Mouse (Mus musculus) frontal cortex, adult 2 months (tissue): ENCODE measurements around the gene Fbxl19. TPM values are rescaled to one million over a fixed set of nuclear protein-coding genes. Genes with fewer than 3 reads are reported as not detected.
A peak's percentile ranks its signal among the peaks of the same experiment; 100 is the strongest.
"Not testable (repeated sequence)": the region's sequence is repeated elsewhere in the genome, so short reads cannot be mapped to it uniquely, and the experiment has no call there.

Experiments used
- DNase-seq, 2 experiments: peaks; one replicate each; pipeline ENCODE4 v3.0.0; 2022; ENCODE audit warnings: low spot score in 1 of 2; ENCODE audit errors: extremely low spot score in 1 of 2
- polyA plus RNA-seq: library from polyadenylated mRNA; depleted of rRNA; stranded (reverse); fragments of >200 nt; gene quantifications from 2 replicates; pipeline ENCODE4 v1.2.3, GENCODE M21; 2012

Gene Fbxl19
- polyA plus RNA-seq, 1 experiment = 58.3 TPM

DNA sequence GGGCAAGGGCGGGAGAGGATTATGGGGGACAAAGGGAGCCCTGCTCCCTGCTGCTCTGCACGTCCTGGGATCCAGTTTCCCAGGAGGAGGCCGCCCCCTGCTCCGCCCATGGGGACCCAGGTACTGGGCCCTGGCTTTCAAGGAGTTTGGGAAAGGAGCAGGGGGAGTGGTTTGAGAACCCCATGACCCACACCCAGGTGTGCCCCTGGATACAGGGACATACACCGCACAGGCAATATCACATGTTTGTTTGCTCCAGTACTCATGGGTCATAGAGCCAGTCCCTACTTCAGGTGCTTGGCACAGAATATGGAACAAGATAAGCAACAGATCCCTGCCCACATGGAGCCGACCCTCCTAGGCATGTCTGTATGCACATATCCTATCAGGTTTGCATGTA, 18.4 kb upstream of the Fbxl19 start:
- DNase-seq = no peak

DNA sequence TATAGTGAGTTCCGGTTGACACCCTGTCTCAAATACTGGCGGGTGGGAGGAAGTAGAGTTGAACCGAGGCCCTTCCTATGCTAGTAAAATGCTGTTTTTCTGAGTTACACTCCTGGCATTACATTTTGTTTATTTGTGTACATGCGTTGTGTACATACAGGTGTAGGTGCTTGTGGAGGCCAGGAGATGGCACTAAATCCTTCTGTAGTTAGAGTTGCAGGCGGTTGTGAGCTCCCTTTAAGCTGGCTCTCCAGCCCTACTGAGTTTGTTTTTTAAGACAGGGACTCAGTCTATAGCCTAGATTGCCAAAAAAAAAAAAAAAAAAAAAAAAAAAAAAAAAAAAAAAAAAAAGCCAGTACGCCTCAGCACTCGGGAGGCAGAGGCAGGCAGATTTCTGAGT, 16.4 kb upstream of the Fbxl19 start:
- DNase-seq = no peak

DNA sequence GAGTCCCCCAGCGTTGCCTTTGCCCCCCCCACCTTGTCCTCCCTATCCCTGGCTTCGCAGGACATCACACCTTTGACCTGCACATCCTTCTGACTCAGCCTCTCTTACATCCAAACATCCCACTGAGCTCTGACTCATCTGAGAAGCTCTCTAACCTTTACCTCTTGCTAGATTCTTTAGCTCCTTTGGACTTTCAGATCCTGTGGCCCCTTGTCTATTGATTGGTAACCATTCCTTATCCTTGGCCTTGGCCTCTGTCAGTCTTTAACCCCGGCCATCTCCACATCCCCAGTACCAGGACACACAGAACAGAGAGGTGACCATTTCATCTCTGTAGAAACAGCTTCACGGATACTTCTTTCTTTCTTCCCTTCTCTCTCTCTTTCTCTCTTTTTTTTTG, 14.2 kb upstream of the Fbxl19 start:
- DNase-seq = no peak

DNA sequence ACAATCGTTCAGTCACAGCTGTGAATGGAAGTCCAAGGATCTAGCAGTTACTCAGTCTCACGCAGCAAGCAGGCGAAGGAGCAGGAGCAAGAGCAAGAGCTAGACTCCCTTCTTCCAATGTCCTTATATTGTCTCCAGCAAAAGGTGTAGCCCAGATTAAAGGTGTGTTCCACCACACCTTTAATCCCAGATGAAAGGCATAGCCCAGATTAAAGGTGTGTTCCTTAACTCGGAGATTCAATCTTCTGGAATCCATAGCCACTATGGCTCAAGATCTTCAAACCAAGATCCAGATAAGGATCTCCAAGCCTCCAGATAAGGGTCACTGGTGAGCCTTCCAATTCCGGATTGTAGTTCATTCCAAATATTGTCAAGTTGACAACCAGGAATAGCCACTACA, 12.3 kb upstream of the Fbxl19 start, which contains the start of gene Ctf2:
Gene Ctf2 (minus strand): TSS at position 101 of the 400 bp plus-strand sequence.
- DNase-seq = not testable (repeated sequence)

DNA sequence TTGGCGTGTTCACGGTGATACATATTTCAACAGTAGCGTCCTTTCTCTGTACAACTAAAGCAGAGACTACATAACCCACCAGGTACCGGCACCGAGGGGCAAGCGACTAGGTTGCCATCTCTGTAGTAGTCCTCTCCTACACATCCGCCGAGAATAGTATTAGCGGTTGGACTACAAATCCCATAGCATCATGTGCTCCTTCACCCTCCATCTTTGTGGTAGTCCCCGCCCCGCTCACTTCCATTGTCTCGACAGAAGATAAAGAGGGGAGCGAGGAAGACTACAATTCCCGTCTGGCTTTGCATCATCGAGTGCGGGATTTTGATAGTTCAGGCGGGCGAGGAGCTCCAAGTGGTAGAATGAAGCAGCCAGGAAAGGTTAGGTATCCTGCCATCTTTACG, 908 bp downstream of the Fbxl19 start:
- peak; percentile 97 for DNase-seq

DNA sequence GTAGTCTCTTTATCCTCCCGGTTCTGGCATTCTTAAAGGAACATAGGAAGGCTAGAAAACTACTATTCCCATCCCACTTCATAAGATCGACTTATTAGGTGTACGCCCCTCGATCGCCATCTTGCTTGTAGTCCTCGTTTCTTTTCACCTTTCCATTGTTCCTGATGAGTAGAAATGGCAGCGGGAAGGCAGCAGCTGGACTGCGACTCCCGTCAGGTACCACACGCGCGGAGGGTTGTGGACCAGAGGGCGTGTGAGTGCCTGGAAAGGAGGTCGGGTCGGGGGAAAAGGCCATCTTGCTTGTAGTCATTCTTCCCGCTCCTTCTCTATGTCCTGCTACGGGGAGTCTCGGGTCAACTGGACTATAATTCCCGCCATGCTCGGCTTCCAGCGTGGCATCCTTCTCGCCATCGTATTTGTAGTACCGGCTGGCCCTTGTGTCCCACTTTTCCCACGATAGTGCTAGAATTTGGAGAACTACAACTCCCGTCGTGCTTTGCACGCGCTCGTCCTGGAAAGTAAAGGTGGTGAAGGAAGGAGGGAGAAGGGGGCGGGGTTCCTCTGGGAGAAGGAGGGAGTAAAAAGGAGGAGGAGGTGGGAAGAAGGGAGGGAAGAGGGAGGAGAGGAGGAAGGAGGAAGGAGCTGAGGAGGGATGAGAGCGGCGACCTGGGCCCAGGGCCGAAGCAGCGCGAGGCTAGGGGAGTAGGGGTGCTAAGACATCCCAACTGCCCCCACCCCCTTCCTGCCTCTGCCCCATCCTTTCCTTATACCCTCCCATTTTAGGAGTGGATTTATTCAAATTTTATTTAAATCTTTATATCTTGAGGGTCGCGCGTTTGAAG, 1.5 kb downstream of the Fbxl19 start:
- peak; percentile 99 to 100 for DNase-seq

DNA sequence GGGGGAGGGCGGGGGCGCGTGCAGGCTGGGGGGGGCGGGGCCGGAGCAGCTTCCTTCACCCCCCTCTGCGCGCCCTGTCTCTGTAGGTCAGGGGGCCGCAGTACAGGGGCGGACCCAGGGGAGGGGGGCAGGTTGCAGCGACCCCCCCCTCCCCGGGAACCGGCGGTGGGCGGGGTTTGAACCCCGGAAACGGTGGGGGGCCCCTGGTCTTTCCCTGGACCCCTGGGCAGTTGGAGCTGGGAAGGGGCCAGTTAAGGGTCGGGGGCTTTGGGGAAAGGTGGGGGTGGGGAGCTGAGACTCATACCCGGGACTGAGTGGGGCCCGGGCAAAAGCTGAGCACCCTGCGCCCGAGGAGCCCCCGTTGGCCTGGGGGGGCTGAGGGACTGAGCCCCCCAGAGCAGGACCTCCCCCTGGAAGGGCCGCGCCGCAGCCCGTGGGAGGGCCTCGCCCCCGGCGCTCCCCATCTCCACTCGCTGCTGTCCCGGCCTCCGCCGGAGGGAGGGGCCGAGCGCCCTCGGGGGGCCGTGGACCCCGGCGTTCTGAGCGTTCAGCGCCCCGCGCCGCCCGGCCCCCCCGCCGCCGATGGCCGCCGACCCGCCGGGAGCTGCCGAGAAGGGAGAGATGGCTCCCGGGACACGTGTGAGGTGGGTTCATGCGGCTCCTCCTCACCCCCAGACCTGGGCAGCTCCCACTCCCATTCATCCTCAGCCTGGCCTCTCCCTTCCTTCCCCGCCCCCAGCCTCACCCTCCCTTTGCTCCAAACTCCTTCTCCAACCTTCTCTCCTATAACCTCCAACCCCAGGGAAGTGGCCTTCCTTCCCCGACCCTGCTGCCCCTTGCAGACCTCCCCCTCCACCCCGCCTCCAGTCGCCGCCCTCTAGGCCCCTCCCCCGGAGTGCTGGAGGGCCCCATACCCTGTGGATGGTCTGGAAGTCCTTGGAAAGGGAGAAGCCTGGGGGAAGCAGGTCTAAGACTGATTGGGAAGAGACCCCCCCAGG, 2.5 kb downstream of the Fbxl19 start:
- DNase-seq = no peak

DNA sequence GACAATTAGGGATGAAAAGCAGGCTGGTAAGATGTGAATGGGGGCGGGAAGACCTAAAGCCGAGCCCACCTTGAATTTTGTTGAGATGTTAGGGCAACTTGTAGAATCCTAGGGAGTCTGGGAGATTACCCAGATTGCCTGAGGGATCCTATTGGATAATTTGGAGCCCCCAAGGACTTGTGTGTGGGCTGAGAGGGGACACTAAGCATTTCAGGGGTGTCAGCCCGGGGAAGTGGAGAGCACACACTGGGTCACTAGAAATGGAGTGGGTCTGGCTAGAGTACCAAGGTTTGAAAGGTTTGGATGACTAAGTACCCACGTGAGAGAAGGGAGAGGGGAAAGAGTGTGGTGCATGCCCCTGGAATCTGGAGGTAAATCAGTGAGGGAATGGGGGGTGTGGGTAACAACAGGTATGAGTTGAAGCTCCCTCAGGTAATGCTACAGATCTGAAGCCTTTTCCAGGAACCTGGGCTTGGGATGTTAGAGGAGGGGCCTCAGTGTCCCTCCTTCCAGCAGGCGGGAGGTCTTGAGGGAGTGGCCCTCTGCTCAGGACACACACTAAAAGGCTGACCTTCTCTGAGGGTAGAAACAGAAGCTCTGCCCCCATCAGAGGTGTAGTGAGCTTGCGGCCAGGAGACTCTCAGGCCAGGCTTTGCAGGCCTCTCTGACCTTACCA, 3.4 kb downstream of the Fbxl19 start:
- no peak for DNase-seq

DNA sequence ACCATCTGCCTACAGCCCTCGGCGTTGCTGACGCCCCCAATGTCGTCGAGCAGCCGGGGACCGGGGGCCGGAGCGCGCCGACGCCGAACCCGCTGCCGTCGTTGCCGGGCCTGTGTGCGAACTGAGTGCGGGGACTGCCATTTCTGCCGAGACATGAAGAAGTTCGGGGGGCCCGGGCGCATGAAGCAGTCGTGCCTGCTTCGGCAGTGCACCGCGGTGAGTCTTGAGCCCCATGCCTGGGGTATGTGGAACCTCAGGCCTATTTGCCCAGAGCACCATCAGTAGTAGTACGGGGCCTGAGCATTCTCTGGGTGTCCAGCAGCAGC, 3.9 kb downstream of the Fbxl19 start:
- no peak for DNase-seq

DNA sequence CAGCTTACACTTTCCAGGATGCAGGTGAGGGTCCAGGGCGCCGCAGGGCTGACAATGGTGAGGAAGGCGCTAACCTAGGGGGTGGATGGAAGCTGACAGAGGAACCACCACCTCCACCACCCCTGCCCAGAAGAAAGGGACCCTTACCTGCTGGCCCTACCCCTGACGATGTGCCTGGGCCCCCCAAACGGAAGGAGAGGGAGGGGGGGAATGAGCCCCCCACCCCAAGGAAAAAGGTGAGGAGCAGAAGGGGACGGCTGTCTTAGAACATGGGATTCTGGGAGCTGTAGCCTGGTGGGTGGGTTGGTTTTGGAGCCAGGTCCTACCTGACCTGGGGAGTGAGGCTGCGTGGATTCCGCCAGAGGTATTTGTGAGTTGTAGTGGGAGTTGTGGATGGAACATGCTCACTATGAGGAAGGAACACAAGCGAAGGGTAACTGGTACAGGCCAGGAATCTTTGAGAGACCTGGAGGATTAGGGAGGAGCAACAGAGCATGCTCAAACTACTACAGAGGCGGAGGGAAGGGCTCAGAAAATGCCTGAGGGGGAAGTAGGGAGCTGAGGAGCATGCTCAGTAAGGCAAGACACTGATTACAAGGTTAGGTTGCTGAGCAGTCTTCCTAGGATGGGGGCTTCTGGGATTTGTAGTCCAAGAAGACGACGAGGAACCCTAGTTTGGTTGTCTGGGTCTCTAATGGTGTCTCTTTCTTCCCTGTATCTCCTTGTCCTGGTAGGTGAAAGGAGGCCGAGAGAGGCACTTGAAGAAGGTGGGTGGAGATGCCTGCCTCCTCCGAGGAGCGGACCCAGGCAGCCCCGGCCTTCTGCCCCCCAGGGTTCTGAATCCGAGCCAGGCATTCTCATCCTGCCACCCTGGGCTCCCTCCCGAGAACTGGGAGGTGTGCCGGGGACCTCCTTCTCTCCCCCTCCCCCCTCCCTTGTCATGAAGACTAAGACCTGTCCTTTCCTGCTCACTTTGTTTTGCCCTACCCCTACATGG, 6.1 kb downstream of the Fbxl19 start:
- DNase-seq = peak; percentile 79 to 84

DNA sequence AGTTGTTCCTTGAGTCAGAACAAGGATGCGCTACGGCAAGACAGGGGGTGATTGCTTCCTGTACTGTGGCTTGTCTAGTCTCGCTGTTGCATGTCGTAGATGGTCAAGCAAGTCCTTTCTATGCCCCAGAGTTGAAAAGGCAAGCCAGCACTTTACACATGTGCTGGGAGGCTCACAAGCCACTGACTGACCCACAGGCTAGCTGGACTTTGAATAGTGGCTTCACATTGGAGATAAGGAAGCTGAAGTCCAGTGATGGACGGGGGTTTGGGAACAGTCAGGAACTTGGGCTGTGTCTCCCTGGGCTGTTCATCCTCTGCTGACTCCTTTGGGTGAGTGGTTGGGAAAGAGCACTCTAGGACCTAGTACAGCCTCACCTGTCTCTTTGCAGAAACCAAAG, 7.3 kb downstream of the Fbxl19 start:
- no peak for DNase-seq

DNA sequence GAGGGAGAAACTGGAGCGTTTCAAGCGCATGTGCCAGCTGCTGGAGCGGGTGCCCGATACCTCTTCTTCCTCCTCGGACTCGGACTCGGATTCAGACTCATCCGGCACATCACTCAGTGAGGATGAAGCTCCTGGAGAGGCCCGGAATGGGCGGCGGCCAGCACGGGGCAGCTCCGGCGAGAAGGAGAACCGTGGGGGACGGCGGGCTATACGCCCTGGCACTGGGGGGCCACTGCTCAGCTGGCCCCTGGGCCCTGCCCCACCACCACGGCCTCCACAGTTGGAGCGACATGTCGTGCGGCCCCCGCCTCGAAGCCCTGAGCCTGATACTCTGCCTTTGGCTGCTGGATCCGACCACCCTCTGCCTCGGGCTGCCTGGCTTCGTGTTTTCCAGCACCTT, 7.7 kb downstream of the Fbxl19 start:
- DNase-seq = no peak

DNA sequence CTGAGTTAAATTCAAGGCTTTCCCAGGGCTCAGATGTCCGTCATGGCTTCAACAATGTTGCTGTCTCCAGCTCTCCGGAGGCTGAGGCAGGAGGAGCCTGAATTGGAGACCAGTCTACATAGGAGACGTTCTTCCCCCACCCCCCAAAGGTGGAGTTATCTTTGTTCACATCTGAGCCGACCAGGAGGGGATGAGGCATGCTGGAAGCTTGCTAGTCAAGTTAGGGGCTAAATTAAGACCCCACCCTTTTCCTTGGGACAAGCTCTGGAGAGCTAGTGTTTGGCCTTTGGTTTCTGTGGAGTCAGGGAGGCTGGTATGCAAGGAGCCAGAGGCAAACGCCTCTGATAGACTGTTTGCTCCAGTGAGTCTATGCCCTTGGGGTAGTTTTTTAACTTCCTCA, 8.8 kb downstream of the Fbxl19 start:
- DNase-seq = no peak

DNA sequence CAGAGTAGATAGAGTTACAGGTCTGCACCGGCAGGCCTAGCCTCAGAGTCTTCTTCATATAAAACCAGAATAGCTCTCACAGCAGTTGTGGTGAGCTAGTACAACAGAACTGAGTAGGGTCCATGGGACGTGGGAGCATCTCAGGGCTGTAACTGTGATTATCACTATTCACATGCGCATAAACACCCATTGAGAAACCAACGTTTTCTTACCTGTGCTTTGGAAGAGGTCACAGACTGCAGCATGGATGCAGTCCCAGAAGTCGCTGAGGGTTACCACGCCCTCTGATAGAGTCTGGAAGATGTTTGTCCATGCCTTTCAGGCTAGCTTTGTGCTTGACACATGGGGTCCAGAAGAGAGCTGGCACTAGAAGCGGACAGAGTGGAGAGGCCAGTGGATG, 9.4 kb downstream of the Fbxl19 start:
- no peak for DNase-seq

DNA sequence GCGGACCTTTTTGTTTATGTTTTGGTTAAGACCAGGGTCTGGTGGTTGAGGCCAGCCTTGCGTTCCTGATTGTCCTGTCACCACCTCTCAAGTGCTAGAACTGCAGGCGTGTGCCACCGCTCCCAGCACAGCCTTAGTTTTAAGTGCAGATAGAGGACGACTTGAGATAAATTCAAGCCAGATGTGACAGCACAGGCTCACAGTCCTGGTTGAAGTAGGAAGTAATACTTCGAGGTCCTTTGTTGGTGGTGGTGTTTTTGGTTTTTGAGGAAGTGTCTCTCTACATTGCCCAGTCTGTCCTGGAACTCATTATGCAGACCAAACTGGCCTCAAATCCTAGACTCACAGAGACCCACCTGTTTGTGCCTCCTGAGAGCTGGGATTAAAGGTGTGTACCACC, 15.4 kb downstream of the Fbxl19 start:
- no peak for DNase-seq

DNA sequence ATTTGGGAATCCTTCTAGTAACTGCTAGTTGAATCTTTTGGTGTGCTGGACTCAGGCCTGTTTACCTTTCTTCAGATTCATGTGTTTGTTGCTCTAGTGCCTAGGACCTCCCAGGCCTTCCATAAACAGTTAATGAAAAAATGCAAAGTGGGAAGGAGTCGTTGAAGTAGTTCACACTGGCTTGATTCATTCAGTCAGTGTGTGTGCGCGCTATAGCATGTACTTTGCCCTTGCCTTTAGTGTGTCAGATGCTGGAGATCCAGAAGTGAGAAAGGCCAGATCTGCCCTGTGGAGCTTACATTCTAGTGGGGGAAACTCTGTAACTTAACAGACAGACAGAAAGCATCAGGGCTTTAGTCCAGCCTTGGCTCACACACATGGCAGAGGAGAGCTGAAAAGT, 16.1 kb downstream of the Fbxl19 start:
- DNase-seq = no peak

DNA sequence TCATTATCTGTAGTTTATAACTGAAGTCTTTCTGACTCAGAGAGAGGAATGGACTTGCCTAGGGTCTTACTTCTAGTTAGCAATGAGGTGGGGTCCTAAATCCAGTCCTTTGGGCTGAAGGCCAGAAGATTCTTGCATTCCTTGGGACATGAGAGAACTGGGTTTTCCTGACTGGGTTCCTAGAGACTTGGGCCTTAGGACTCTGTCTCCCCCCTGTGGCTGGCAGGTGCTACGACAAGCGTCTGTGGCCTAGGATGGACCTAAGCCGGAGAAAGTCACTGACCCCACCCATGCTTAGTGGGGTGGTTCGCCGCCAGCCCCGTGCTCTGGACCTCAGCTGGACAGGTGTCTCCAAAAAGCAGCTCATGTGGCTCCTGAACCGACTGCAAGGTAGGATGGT, 16.7 kb downstream of the Fbxl19 start:
- DNase-seq = peak in 1 of 2 experiments; percentile 74

DNA sequence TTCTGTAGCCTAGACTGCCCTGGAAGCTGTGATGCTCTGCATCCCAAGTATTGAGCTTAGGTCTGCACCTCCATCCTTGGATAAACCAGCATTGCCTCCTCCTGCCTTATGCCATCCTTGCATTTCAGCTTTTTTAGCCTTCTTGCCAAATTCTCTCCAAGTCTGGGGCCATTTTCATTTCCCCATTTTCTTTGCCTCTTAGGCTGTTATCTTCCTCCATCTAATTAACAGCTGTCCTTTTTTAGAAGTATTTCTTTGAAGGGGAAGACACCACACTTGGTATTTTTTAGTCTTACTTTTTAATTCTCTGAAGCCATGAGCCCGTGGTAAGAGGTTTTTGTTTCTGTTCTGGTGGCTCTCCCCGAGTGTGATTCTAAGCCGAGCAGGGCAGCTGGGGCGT, 19.3 kb downstream of the Fbxl19 start:
- DNase-seq = no peak

DNA sequence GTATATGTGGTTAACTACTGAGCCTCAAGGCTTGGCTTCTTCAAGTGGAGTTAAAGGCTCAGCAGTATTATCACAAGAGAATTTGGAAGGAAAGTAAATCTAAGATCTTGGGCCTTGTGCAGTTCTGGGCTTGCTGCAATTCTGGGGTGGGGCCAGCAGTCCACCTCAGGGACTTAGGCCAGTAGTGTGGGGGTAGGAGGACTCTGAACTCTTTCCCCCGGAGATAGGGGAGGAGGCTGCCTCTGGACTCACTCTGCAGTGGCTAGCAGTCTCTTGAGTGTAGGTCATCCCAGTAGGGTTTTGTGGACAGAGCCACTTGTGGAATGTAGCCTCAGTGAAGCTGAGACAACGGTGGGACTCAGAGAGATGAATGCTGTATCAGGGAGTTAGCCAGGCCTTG, 21.4 kb downstream of the Fbxl19 start:
- no peak for DNase-seq
